Mouse (Mus musculus) neural tube, embryonic 11.5 days (tissue): ENCODE data around the gene Ifngr2. TPM values are rescaled to one million over a fixed set of nuclear protein-coding genes. Genes with fewer than 3 reads are reported as not detected.

ENCODE experiments used
- ATAC-seq: fragments of 200-750 bp; cut with Nextera tagmentation; 2 replicates; pipeline ENCODE4 v1.8.0; 2017; ENCODE audit warnings: moderate number of reproducible peaks, mild to moderate bottlenecking, moderate TSS enrichment, moderate library complexity; ENCODE audit not compliant: insufficient read depth, low FRiP score, low TSS enrichment
- DNase-seq: peaks from one replicate; pipeline ENCODE4 v3.0.0-alpha.2; 2015; ENCODE audit warnings: low spot score
- H3K27ac ChIP-seq: fragments of 300-500 bp; sonication (generic); 2 replicates; pipeline ENCODE4 v1.5.1; 2014; ENCODE audit warnings: low read depth, mild to moderate bottlenecking, low read length
- H3K27me3 ChIP-seq: fragments of 300-500 bp; sonication (generic); 2 replicates; pipeline ENCODE4 v1.6.1; 2014; ENCODE audit warnings: mild to moderate bottlenecking, low read length, mixed read lengths; ENCODE audit not compliant: control insufficient read depth, insufficient read depth
- H3K36me3 ChIP-seq: fragments of 300-500 bp; sonication (generic); 2 replicates; pipeline ENCODE4 v1.6.1; 2014; ENCODE audit warnings: mild to moderate bottlenecking, low read length, moderate library complexity, mixed read lengths; ENCODE audit not compliant: control insufficient read depth, insufficient read depth
- H3K4me1 ChIP-seq: fragments of 300-500 bp; sonication (generic); 2 replicates; pipeline ENCODE4 v1.6.1; 2014; ENCODE audit warnings: low read length, mixed read lengths; ENCODE audit not compliant: control insufficient read depth, insufficient read depth
- H3K4me2 ChIP-seq: fragments of 300-500 bp; sonication (generic); 2 replicates; pipeline ENCODE4 v1.6.1; 2014; ENCODE audit warnings: low read depth, mild to moderate bottlenecking, moderate library complexity
- H3K4me3 ChIP-seq: fragments of 300-500 bp; sonication (generic); 2 replicates; pipeline ENCODE4 v1.5.1; 2014; ENCODE audit warnings: low read depth, low read length
- H3K9ac ChIP-seq: fragments of 300-500 bp; sonication (generic); 2 replicates; pipeline ENCODE4 v1.6.1; 2014; ENCODE audit warnings: mild to moderate bottlenecking, low read length
- H3K9me3 ChIP-seq: fragments of 300-500 bp; sonication (generic); 2 replicates; pipeline ENCODE4 v1.6.1; 2016; ENCODE audit warnings: low read length; ENCODE audit not compliant: control insufficient read depth
- WGBS: fragments of 180-500 bp; shearing (Covaris S2); extraction: QIAGEN DNeasy Blood & Tissue Kit; methylation state at CpG from one replicate; pipeline ENCODE4 v1.1.7; 2014; 5-methylcytosine and 5-hydroxymethylcytosine counted together
- polyA plus RNA-seq: library from polyadenylated mRNA; unstranded; fragments of >200 nt; fragmentation: Nextera tagmentation; extraction: Ambion mirVana; gene quantifications from 2 replicates; pipeline ENCODE4 v1.2.1, GENCODE M21; 2014

The Ifngr2 gene
- polyA plus RNA-seq, 1 experiment from 2014 or later, result 40.8 TPM

- Histone ChIP-seq H3K4me2 (no peak overlapping the region), H3K36me3 (peaks cover 2% of the 10 kb centered on the region; the same call in 1 of the 2 replicates), H3K27me3 (no peaks in the 10 kb centered on the region), H3K9ac (no peak overlapping the region), H3K4me3 (no peak overlapping the region), H3K27ac (no peak overlapping the region), H3K9me3 (no peaks in the 10 kb centered on the region), H3K4me1 (no peaks in the 10 kb centered on the region)
- no peak for DNase-seq
- no peak for ATAC-seq
- WGBS, result 67% methylated on average over 9 of the region's 9 CpGs
Measured at GRCm38 (mm10) chr16:91565292-91565951, 18.6 kb downstream of the Ifngr2 start.

- Histone ChIP-seq H3K4me2 (no peak overlapping the region), H3K9ac (no peak overlapping the region), H3K9me3 (no peaks in the 10 kb centered on the region), H3K36me3 (peaks cover 2% of the 10 kb centered on the region; the same call in 1 of the 2 replicates), H3K27ac (no peak overlapping the region), H3K4me3 (no peak overlapping the region), H3K27me3 (no peaks in the 10 kb centered on the region), H3K4me1 (no peaks in the 10 kb centered on the region)
- ATAC-seq, result no peak
- no peak for DNase-seq
- WGBS, result 84% methylated on average over 7 of the region's 7 CpGs
Measured at GRCm38 (mm10) chr16:91566002-91566401, 19.1 kb downstream of the Ifngr2 start.

- ATAC-seq, result no peak
Measured at GRCm38 (mm10) chr16:91568960-91569359, 22.1 kb downstream of the Ifngr2 start.

GRCm38 (mm10) chr16:91571105-91571504 is 24.2 kb downstream of the Ifngr2 start:
- no peak for DNase-seq
- Histone ChIP-seq H3K4me1 (no peaks in the 10 kb centered on the region), H3K9me3 (no peaks in the 10 kb centered on the region), H3K27ac (no peak overlapping the region), H3K4me2 (no peak overlapping the region), H3K27me3 (no peaks in the 10 kb centered on the region), H3K4me3 (no peak overlapping the region), H3K9ac (no peak overlapping the region), H3K36me3 (no peaks in the 10 kb centered on the region)
- ATAC-seq, result no peak
- WGBS, result 55% methylated on average over 3 of the region's 3 CpGs

More at GRCm38 (mm10) chr16:91568960-91569359, 22.1 kb downstream of the Ifngr2 start:
- no peak overlapping the region for H3K4me3 ChIP-seq
- WGBS, result 92% methylated on average over 10 of the region's 10 CpGs
- H3K27me3 ChIP-seq, result no peaks in the 10 kb centered on the region
- no peak overlapping the region for H3K27ac ChIP-seq
- no peak overlapping the region for H3K9ac ChIP-seq
- H3K4me2 ChIP-seq, result no peak overlapping the region
- H3K4me1 ChIP-seq, result no peaks in the 10 kb centered on the region
- DNase-seq, result no peak
- H3K36me3 ChIP-seq, result no peaks in the 10 kb centered on the region
- no peaks in the 10 kb centered on the region for H3K9me3 ChIP-seq

GRCm38 (mm10) chr16:91575151-91575550 is 28.3 kb downstream of the Ifngr2 start:
- ATAC-seq, result no peak
- Histone ChIP-seq H3K4me1 (no peaks in the 10 kb centered on the region), H3K9ac (no peak overlapping the region), H3K9me3 (no peaks in the 10 kb centered on the region), H3K36me3 (no peaks in the 10 kb centered on the region), H3K4me3 (no peak overlapping the region), H3K4me2 (no peak overlapping the region), H3K27ac (no peak overlapping the region), H3K27me3 (no peaks in the 10 kb centered on the region)
- DNase-seq, result no peak
- 66% methylated on average over 13 of the region's 13 CpGs for WGBS

GRCm38 (mm10) chr16:91578980-91579720 is 32.3 kb downstream of the Ifngr2 start:
- DNase-seq, result no peak
- no peaks in the 10 kb centered on the region for H3K4me1 ChIP-seq
- WGBS, result 69% methylated on average over 14 of the region's 14 CpGs
- no peak overlapping the region for H3K9ac ChIP-seq
- no peak overlapping the region for H3K27ac ChIP-seq
- no peaks in the 10 kb centered on the region for H3K9me3 ChIP-seq
- H3K4me3 ChIP-seq, result no peak overlapping the region
- no peak for ATAC-seq
- peaks cover 2% of the 10 kb centered on the region; the same call in 1 of the 2 replicates for H3K36me3 ChIP-seq
- no peak overlapping the region for H3K4me2 ChIP-seq
- no peaks in the 10 kb centered on the region for H3K27me3 ChIP-seq

- ATAC-seq, result no peak
- Histone ChIP-seq H3K27me3 (no peaks in the 10 kb centered on the region), H3K9ac (no peak overlapping the region), H3K4me2 (no peak overlapping the region), H3K4me3 (no peak overlapping the region), H3K4me1 (no peaks in the 10 kb centered on the region), H3K9me3 (no peaks in the 10 kb centered on the region), H3K27ac (no peak overlapping the region), H3K36me3 (peaks cover 2% of the 10 kb centered on the region; the same call in 1 of the 2 replicates)
- no peak for DNase-seq
- WGBS, result 76% methylated on average over 2 of the region's 2 CpGs
Measured at GRCm38 (mm10) chr16:91582307-91582706, 35.4 kb downstream of the Ifngr2 start.

GRCm38 (mm10) chr16:91585617-91586016 is 38.7 kb downstream of the Ifngr2 start:
- no peak overlapping the region for H3K4me2 ChIP-seq
- no peak overlapping the region for H3K9ac ChIP-seq
- no peak overlapping the region for H3K27ac ChIP-seq
- H3K4me3 ChIP-seq, result no peak overlapping the region
- no peaks in the 10 kb centered on the region for H3K9me3 ChIP-seq
- H3K36me3 ChIP-seq, result peaks cover 2% of the 10 kb centered on the region; the same call in 1 of the 2 replicates
- no peaks in the 10 kb centered on the region for H3K4me1 ChIP-seq
- DNase-seq, result no peak
- no peak for ATAC-seq
- H3K27me3 ChIP-seq, result no peaks in the 10 kb centered on the region
- WGBS, result 94% methylated on average over 5 of the region's 5 CpGs

- 89% methylated on average over 6 of the region's 6 CpGs for WGBS
- Histone ChIP-seq H3K4me1 (no peaks in the 10 kb centered on the region), H3K27me3 (no peaks in the 10 kb centered on the region), H3K9me3 (no peaks in the 10 kb centered on the region), H3K27ac (no peak overlapping the region), H3K4me3 (no peak overlapping the region), H3K9ac (no peak overlapping the region), H3K4me2 (no peak overlapping the region), H3K36me3 (peaks cover 1% of the 10 kb centered on the region; the same call in 1 of the 2 replicates)
- ATAC-seq, result no peak
- no peak for DNase-seq
Measured at GRCm38 (mm10) chr16:91586244-91586643, 39.4 kb downstream of the Ifngr2 start.
